Mouse (Mus musculus): ENCODE results near the gene Zfp708. TPM values are rescaled to one million over a fixed set of nuclear protein-coding genes. Genes with fewer than 3 reads are reported as not detected.
"Not testable (repeated sequence)": the region's sequence is repeated elsewhere in the genome, so short reads cannot be mapped to it uniquely, and the experiment has no call there.

Zfp708 gene
- 4.2 and 4.5 TPM in 2 replicates for polyA plus RNA-seq (2014; fragmentation: Nextera tagmentation; extraction: Ambion mirVana)

GRCm38 (mm10) chr13:67097876-67098275 is at the start of gene Zfp708:
Gene Zfp708 (minus strand): TSS chr13:67097976.
- Histone ChIP-seq H3K9ac (ENCODE audit: low read depth, low read length) (no peak within 1 kb of the TSS), H3K9me3 (replicated peaks; ENCODE audit: control insufficient read depth, low read length) (no peaks in the 10 kb centered on the region), H3K4me1 (ENCODE audit: control insufficient read depth, insufficient read depth, low read length) (no peaks in the 10 kb centered on the region), H3K27me3 (ENCODE audit: control insufficient read depth, insufficient read depth, low read length) (no peaks in the 10 kb centered on the region), H3K27ac (ENCODE audit: low read depth, low read length) (no peak within 1 kb of the TSS), H3K4me2 (no peak within 1 kb of the TSS), H3K4me3 (ENCODE audit: low read depth, low read length) (no peak within 1 kb of the TSS), H3K36me3 (ENCODE audit: control insufficient read depth, insufficient read depth, low read length) (no peaks in the 10 kb centered on the region; the same call in 1 of the 2 replicates)
- ATAC-seq (replicated peaks; ENCODE audit: insufficient number of reproducible peaks, low FRiP score, low TSS enrichment), result no peak
- 87% methylated on average over 10 of the region's 10 CpGs for WGBS (ENCODE audit: insufficient replicate concordance)

- peak; percentile 88 for ATAC-seq (replicated peaks; ENCODE audit: insufficient number of reproducible peaks, low FRiP score, low TSS enrichment)
- H3K9ac ChIP-seq (ENCODE audit: low read depth, low read length), result peak overlapping the region; percentile 85
- no peak overlapping the region for H3K27ac ChIP-seq (ENCODE audit: low read depth, low read length)
Observed at GRCm38 (mm10) chr13:67128038-67128721, 30.4 kb upstream of the Zfp708 start.

GRCm38 (mm10) chr13:67127507-67127906 is 29.7 kb upstream of the Zfp708 start:
- not testable (repeated sequence) for H3K36me3 ChIP-seq (ENCODE audit: control insufficient read depth, insufficient read depth, low read length); H3K9me3 ChIP-seq (replicated peaks; ENCODE audit: control insufficient read depth, low read length); H3K9ac ChIP-seq (ENCODE audit: low read depth, low read length); H3K27me3 ChIP-seq (ENCODE audit: control insufficient read depth, insufficient read depth, low read length); H3K27ac ChIP-seq (ENCODE audit: low read depth, low read length); H3K4me1 ChIP-seq (ENCODE audit: control insufficient read depth, insufficient read depth, low read length); ATAC-seq (replicated peaks; ENCODE audit: insufficient number of reproducible peaks, low FRiP score, low TSS enrichment)
- Histone ChIP-seq H3K4me3 (ENCODE audit: low read depth, low read length) (peak overlapping the region; percentile 75; the same call in 1 of the 2 replicates), H3K4me2 (peak overlapping the region; percentile 77)
- 70% methylated on average over 10 of the region's 10 CpGs for WGBS (ENCODE audit: insufficient replicate concordance)

More at GRCm38 (mm10) chr13:67128038-67128721, 30.4 kb upstream of the Zfp708 start:
- Histone ChIP-seq H3K36me3 (ENCODE audit: control insufficient read depth, insufficient read depth, low read length) (no peaks in the 10 kb centered on the region), H3K4me1 (ENCODE audit: control insufficient read depth, insufficient read depth, low read length) (no peaks in the 10 kb centered on the region), H3K4me2 (peak overlapping the region; percentile 77), H3K27me3 (ENCODE audit: control insufficient read depth, insufficient read depth, low read length) (no peaks in the 10 kb centered on the region), H3K9me3 (replicated peaks; ENCODE audit: control insufficient read depth, low read length) (no peaks in the 10 kb centered on the region), H3K4me3 (ENCODE audit: low read depth, low read length) (peak overlapping the region; percentile 75)
- WGBS (ENCODE audit: insufficient replicate concordance), result 2% methylated on average over 18 of the region's 18 CpGs

- Histone ChIP-seq H3K4me3 (ENCODE audit: low read depth, low read length) (no peak overlapping the region), H3K27me3 (ENCODE audit: control insufficient read depth, insufficient read depth, low read length) (no peaks in the 10 kb centered on the region), H3K36me3 (ENCODE audit: control insufficient read depth, insufficient read depth, low read length) (no peaks in the 10 kb centered on the region), H3K9ac (ENCODE audit: low read depth, low read length) (no peak overlapping the region), H3K4me2 (no peak overlapping the region), H3K4me1 (ENCODE audit: control insufficient read depth, insufficient read depth, low read length) (no peaks in the 10 kb centered on the region), H3K9me3 (replicated peaks; ENCODE audit: control insufficient read depth, low read length) (no peaks in the 10 kb centered on the region), H3K27ac (ENCODE audit: low read depth, low read length) (no peak overlapping the region)
- ATAC-seq (replicated peaks; ENCODE audit: insufficient number of reproducible peaks, low FRiP score, low TSS enrichment), result no peak
- WGBS (ENCODE audit: insufficient replicate concordance), result 82% methylated on average over 1 of the region's 1 CpGs
Observed at GRCm38 (mm10) chr13:67124460-67124859, 26.7 kb upstream of the Zfp708 start.

GRCm38 (mm10) chr13:67121360-67121759 is 23.6 kb upstream of the Zfp708 start, which contains the start of gene Zfp759:
Gene Zfp759 (plus strand): TSS chr13:67121660.
- H3K9me3 ChIP-seq (replicated peaks; ENCODE audit: control insufficient read depth, low read length), result not testable (repeated sequence)

GRCm38 (mm10) chr13:67116163-67116562 is 18.4 kb upstream of the Zfp708 start, which contains the start of gene Rslcan18:
Gene Rslcan18 (minus strand): TSS chr13:67116263.
- H3K27ac ChIP-seq (ENCODE audit: low read depth, low read length); H3K9me3 ChIP-seq (replicated peaks; ENCODE audit: control insufficient read depth, low read length); H3K27me3 ChIP-seq (ENCODE audit: control insufficient read depth, insufficient read depth, low read length); ATAC-seq (replicated peaks; ENCODE audit: insufficient number of reproducible peaks, low FRiP score, low TSS enrichment); H3K4me1 ChIP-seq (ENCODE audit: control insufficient read depth, insufficient read depth, low read length); H3K9ac ChIP-seq (ENCODE audit: low read depth, low read length); H3K36me3 ChIP-seq (ENCODE audit: control insufficient read depth, insufficient read depth, low read length); H3K4me3 ChIP-seq (ENCODE audit: low read depth, low read length); H3K4me2 ChIP-seq: not testable (repeated sequence)
- 79% methylated on average over 8 of the region's 8 CpGs for WGBS (ENCODE audit: insufficient replicate concordance)

More at GRCm38 (mm10) chr13:67121360-67121759, 23.6 kb upstream of the Zfp708 start, which contains the start of gene Zfp759:
- not testable (repeated sequence) for ATAC-seq (replicated peaks; ENCODE audit: insufficient number of reproducible peaks, low FRiP score, low TSS enrichment); H3K36me3 ChIP-seq (ENCODE audit: control insufficient read depth, insufficient read depth, low read length); H3K27ac ChIP-seq (ENCODE audit: low read depth, low read length); H3K27me3 ChIP-seq (ENCODE audit: control insufficient read depth, insufficient read depth, low read length); H3K9ac ChIP-seq (ENCODE audit: low read depth, low read length); H3K4me1 ChIP-seq (ENCODE audit: control insufficient read depth, insufficient read depth, low read length); H3K4me2 ChIP-seq; H3K4me3 ChIP-seq (ENCODE audit: low read depth, low read length)

GRCm38 (mm10) chr13:67113287-67113686 is 15.5 kb upstream of the Zfp708 start:
- no peak for ATAC-seq (replicated peaks; ENCODE audit: insufficient number of reproducible peaks, low FRiP score, low TSS enrichment)

GRCm38 (mm10) chr13:67112096-67112495 is 14.3 kb upstream of the Zfp708 start:
- peaks cover 3% of the 10 kb centered on the region; the same call in 1 of the 2 replicates for H3K4me1 ChIP-seq (ENCODE audit: control insufficient read depth, insufficient read depth, low read length)
- H3K27ac ChIP-seq (ENCODE audit: low read depth, low read length), result no peak overlapping the region
- H3K36me3 ChIP-seq (ENCODE audit: control insufficient read depth, insufficient read depth, low read length), result no peaks in the 10 kb centered on the region
- H3K9me3 ChIP-seq (replicated peaks; ENCODE audit: control insufficient read depth, low read length), result no peaks in the 10 kb centered on the region
- no peak overlapping the region for H3K9ac ChIP-seq (ENCODE audit: low read depth, low read length)
- ATAC-seq (replicated peaks; ENCODE audit: insufficient number of reproducible peaks, low FRiP score, low TSS enrichment), result no peak
- no peaks in the 10 kb centered on the region for H3K27me3 ChIP-seq (ENCODE audit: control insufficient read depth, insufficient read depth, low read length)
- WGBS (ENCODE audit: insufficient replicate concordance), result 77% methylated on average over 12 of the region's 12 CpGs
- H3K4me3 ChIP-seq (ENCODE audit: low read depth, low read length), result no peak overlapping the region
- no peak overlapping the region for H3K4me2 ChIP-seq

More at GRCm38 (mm10) chr13:67113287-67113686, 15.5 kb upstream of the Zfp708 start:
- WGBS (ENCODE audit: insufficient replicate concordance), result 82% methylated on average over 2 of the region's 2 CpGs
- H3K27me3 ChIP-seq (ENCODE audit: control insufficient read depth, insufficient read depth, low read length), result no peaks in the 10 kb centered on the region
- H3K36me3 ChIP-seq (ENCODE audit: control insufficient read depth, insufficient read depth, low read length), result no peaks in the 10 kb centered on the region
- no peak overlapping the region for H3K9ac ChIP-seq (ENCODE audit: low read depth, low read length)
- H3K4me3 ChIP-seq (ENCODE audit: low read depth, low read length), result no peak overlapping the region
- H3K27ac ChIP-seq (ENCODE audit: low read depth, low read length), result no peak overlapping the region
- H3K9me3 ChIP-seq (replicated peaks; ENCODE audit: control insufficient read depth, low read length), result no peaks in the 10 kb centered on the region
- no peaks in the 10 kb centered on the region for H3K4me1 ChIP-seq (ENCODE audit: control insufficient read depth, insufficient read depth, low read length)
- no peak overlapping the region for H3K4me2 ChIP-seq

GRCm38 (mm10) chr13:67108821-67109206 is 11.0 kb upstream of the Zfp708 start:
- Histone ChIP-seq H3K27ac (ENCODE audit: low read depth, low read length) (no peak overlapping the region), H3K4me2 (peak overlapping the region; percentile 80), H3K4me3 (ENCODE audit: low read depth, low read length) (peak overlapping the region; percentile 58), H3K9me3 (replicated peaks; ENCODE audit: control insufficient read depth, low read length) (no peaks in the 10 kb centered on the region), H3K27me3 (ENCODE audit: control insufficient read depth, insufficient read depth, low read length) (no peaks in the 10 kb centered on the region), H3K4me1 (ENCODE audit: control insufficient read depth, insufficient read depth, low read length) (peaks cover 3% of the 10 kb centered on the region; the same call in 1 of the 2 replicates), H3K36me3 (ENCODE audit: control insufficient read depth, insufficient read depth, low read length) (peaks cover 6% of the 10 kb centered on the region), H3K9ac (ENCODE audit: low read depth, low read length) (peak overlapping the region; percentile 22; the same call in 1 of the 2 replicates)
- WGBS (ENCODE audit: insufficient replicate concordance), result 5% methylated on average over 9 of the region's 9 CpGs
- peak; percentile 50 for ATAC-seq (replicated peaks; ENCODE audit: insufficient number of reproducible peaks, low FRiP score, low TSS enrichment)
